Mouse (Mus musculus) cerebral cortex, adult 2 months (tissue): ENCODE data around the gene Ranbp3.

ENCODE experiments used
- WGBS: fragments of 180-500 bp; shearing (Covaris S2); methylation state at CpG from one replicate; pipeline ENCODE4 v1.1.7; 2018; 5-methylcytosine and 5-hydroxymethylcytosine counted together

Ranbp3 gene

GRCm38 (mm10) chr17:56672941-56673646, at the start of gene Ranbp3:
Gene Ranbp3 (plus strand): TSS chr17:56673294.
- WGBS = 1% methylated on average over 63 of the region's 66 CpGs

- 82% methylated on average over 3 of the region's 3 CpGs for WGBS
Measured at GRCm38 (mm10) chr17:56625495-56625894, 47.6 kb upstream of the Ranbp3 start.

GRCm38 (mm10) chr17:56626260-56626659, 46.8 kb upstream of the Ranbp3 start:
- WGBS = under 1% methylated on average over 32 of the region's 32 CpGs

GRCm38 (mm10) chr17:56626754-56627470, 46.2 kb upstream of the Ranbp3 start, which contains the start of gene Lonp1:
Gene Lonp1 (minus strand): TSS chr17:56626887.
- 1% methylated on average over 51 of the region's 51 CpGs for WGBS

GRCm38 (mm10) chr17:56627530-56628277, 45.4 kb upstream of the Ranbp3 start, which contains the start of gene Catsperd:
Gene Catsperd (plus strand): TSS chr17:56628143.
- 13% methylated on average over 26 of the region's 26 CpGs for WGBS

GRCm38 (mm10) chr17:56629800-56630781, 43.0 kb upstream of the Ranbp3 start:
- WGBS = 85% methylated on average over 27 of the region's 27 CpGs

- WGBS = 62% methylated on average over 4 of the region's 4 CpGs
Measured at GRCm38 (mm10) chr17:56631807-56632206, 41.3 kb upstream of the Ranbp3 start.

- 82% methylated on average over 6 of the region's 6 CpGs for WGBS
Measured at GRCm38 (mm10) chr17:56634023-56634422, 39.1 kb upstream of the Ranbp3 start.

- WGBS = 89% methylated on average over 4 of the region's 4 CpGs
Measured at GRCm38 (mm10) chr17:56643237-56643636, 29.9 kb upstream of the Ranbp3 start.

GRCm38 (mm10) chr17:56647546-56647945, 25.5 kb upstream of the Ranbp3 start:
- 58% methylated on average over 13 of the region's 13 CpGs for WGBS

- whole genome bisulfite sequencing = 50% methylated on average over 10 of the region's 10 CpGs
Measured at GRCm38 (mm10) chr17:56651801-56652200, 21.3 kb upstream of the Ranbp3 start.

- 79% methylated on average over 2 of the region's 2 CpGs for WGBS
Measured at GRCm38 (mm10) chr17:56654771-56655170, 18.3 kb upstream of the Ranbp3 start.

GRCm38 (mm10) chr17:56655311-56655710, 17.8 kb upstream of the Ranbp3 start:
- 69% methylated on average over 3 of the region's 3 CpGs for whole genome bisulfite sequencing

GRCm38 (mm10) chr17:56656171-56656570, 16.9 kb upstream of the Ranbp3 start:
- WGBS = 86% methylated on average over 6 of the region's 6 CpGs

GRCm38 (mm10) chr17:56663659-56664058, 9.4 kb upstream of the Ranbp3 start:
- WGBS = 79% methylated on average over 3 of the region's 3 CpGs

GRCm38 (mm10) chr17:56664333-56664732, 8.8 kb upstream of the Ranbp3 start:
- WGBS = 23% methylated on average over 10 of the region's 10 CpGs

GRCm38 (mm10) chr17:56666384-56666783, 6.7 kb upstream of the Ranbp3 start:
- WGBS = 91% methylated on average over 4 of the region's 4 CpGs

- WGBS = 78% methylated on average over 3 of the region's 3 CpGs
Measured at GRCm38 (mm10) chr17:56667591-56667990, 5.5 kb upstream of the Ranbp3 start.

GRCm38 (mm10) chr17:56668384-56669144, 4.5 kb upstream of the Ranbp3 start:
- whole genome bisulfite sequencing = 3% methylated on average over 31 of the region's 31 CpGs

GRCm38 (mm10) chr17:56669766-56670165, 3.3 kb upstream of the Ranbp3 start:
- 92% methylated on average over 8 of the region's 8 CpGs for whole genome bisulfite sequencing
